Mouse (Mus musculus) gastrocnemius, adult 2 months (tissue): ENCODE data around the gene Efhd2. TPM values are rescaled to one million over a fixed set of nuclear protein-coding genes. Genes with fewer than 3 reads are reported as not detected.

ENCODE experiments used
- DNase-seq: peaks from one replicate; pipeline ENCODE4 v3.0.0; 2022
- H3K27ac ChIP-seq: fragments of 200-600 bp; 2 replicates; pipeline ENCODE4 v1.8.1; 2022; ENCODE audit warnings: mild to moderate bottlenecking
- H3K4me3 ChIP-seq: fragments of 200-600 bp; 2 replicates; pipeline ENCODE4 v1.8.1; 2022; ENCODE audit warnings: mild to moderate bottlenecking, moderate library complexity
- CTCF ChIP-seq: fragments of 200-600 bp; IDR thresholded peaks from 2 replicates; pipeline ENCODE4 v1.8.1; 2022; ENCODE audit warnings: antibody characterized with exemption, mild to moderate bottlenecking, moderate library complexity
- intact Hi-C: fragments of 180-260 bp; cut with DNase I; formaldehyde crosslinking; loops from one replicate; pipeline ENCODE4 v1.15.1; 2025
- total RNA-seq, 2 experiments: library from RNA; stranded (reverse); gene quantifications; 2 replicates each; pipeline ENCODE4 v1.2.3; 2021

Efhd2 gene
- total RNA-seq, 2 experiments from 2014 or later, result 5.2 to 6.1 TPM

DNA sequence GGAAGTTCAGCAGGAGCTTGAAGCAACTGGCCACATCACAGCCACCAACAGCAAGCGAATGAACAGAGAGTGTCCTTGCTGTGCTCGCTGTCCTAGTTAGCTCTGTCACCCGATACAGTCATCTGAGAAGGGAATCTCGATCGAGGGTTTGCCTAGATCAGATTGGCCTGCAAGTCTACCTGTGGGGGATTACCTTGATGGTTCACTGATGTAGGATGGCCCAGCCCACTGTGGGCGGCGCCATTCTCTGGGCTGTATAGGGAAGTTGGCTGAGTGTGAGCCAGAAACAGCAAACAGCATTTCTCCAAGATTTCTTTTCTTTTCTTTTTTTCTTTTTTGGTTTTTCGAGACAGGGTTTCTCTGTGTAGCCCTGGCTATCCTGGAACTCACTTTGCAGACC lies 10.2 kb downstream of the Efhd2 start:
- TF ChIP-seq CTCF, result no peak
- H3K27ac ChIP-seq, result no peak overlapping the region
- intact Hi-C loops, result no loop called here
- no peak for DNase-seq
- H3K4me3 ChIP-seq, result no peak overlapping the region

DNA sequence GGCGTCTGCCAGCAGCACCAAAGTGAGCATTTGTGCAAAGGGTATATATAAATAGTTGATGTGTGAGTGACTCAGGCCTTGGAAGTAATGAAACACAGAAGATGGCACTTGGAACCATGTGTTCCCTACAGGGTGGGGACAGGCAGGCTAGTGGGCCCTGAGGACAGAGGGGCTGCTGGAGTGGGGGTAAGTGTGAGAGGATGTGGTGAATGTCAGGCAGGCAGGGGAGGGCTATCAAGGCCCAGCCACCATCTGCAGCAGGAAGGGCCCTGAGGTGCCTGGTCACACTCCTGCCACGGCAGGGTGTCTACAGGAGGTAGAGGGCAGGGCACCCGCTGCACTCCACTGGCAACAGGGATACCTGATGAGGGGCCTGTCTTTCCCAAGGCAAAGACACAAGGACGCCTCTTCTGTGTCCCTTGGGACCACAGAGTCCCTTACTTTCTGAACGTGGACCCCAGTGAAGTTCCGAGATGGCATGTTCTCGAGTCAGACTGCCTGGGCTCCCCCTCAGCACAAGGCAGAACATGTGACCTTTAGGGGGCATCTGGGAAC lies 10.9 kb downstream of the Efhd2 start:
- Histone ChIP-seq H3K4me3 (no peak overlapping the region), H3K27ac (no peak overlapping the region)
- TF ChIP-seq CTCF, result no peak
- DNase-seq, result peak; percentile 14
- intact Hi-C loops, result no loop called here

DNA sequence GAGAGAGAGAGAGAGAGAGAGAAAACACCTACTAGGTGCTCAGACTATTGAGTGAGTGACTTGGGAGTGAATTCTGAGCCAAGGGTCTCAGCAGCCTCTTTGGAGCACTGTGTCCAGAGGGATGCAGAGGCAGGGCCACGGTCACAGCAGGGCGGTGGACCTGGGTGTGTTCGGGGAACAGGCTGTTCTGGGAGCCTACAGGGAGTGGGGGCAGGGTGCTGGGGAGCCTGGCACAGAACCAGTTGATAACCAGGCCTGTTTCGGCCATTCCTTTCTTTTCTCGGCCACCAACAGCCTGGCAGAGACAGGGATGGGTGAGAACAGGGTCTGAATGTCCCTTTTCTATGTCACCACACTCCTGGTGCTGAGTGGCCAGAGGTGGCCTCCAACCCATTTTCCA lies 11.9 kb downstream of the Efhd2 start:
- no peak overlapping the region for H3K4me3 ChIP-seq
- intact Hi-C loops, result no loop called here
- DNase-seq, result peak; percentile 12
- TF ChIP-seq CTCF, result no peak
- no peak overlapping the region for H3K27ac ChIP-seq

DNA sequence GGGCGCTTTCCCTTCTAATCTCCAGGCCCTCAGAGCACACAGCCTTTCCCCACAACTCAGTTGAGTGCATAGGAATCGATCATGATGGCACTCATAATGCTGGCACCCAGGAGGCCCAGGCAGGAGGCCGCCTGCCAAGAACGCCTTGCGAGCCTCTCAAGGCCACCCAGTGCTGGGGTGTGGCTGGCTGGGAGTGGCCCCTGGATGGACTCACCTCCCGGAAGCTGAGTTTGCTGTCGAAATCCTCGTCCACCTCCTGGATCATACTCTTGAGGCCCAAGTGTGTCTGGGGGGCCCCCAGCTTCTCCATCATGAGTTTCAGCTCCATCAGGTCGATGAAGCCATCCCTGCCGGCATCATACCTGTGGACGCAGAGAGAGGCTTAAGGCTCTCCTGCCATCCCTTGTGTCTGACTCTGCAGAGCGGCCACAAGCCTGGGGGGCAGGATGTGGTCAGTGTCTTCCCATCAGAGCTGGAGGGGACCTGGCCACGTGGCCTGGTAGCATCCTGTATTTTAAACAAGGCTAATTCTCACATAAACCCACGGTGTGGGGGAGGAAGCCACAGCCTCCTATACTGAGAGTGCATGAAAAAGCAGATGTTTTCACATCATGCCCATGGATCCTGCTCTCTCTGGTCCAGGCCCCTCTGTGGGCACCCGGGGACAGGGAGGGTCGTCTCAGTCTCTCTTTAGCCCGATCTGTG lies 13.0 kb downstream of the Efhd2 start:
- no peak overlapping the region for H3K4me3 ChIP-seq
- no peak overlapping the region for H3K27ac ChIP-seq
- TF ChIP-seq CTCF, result no peak
- DNase-seq, result no peak
- intact Hi-C loops, result no loop called here

DNA sequence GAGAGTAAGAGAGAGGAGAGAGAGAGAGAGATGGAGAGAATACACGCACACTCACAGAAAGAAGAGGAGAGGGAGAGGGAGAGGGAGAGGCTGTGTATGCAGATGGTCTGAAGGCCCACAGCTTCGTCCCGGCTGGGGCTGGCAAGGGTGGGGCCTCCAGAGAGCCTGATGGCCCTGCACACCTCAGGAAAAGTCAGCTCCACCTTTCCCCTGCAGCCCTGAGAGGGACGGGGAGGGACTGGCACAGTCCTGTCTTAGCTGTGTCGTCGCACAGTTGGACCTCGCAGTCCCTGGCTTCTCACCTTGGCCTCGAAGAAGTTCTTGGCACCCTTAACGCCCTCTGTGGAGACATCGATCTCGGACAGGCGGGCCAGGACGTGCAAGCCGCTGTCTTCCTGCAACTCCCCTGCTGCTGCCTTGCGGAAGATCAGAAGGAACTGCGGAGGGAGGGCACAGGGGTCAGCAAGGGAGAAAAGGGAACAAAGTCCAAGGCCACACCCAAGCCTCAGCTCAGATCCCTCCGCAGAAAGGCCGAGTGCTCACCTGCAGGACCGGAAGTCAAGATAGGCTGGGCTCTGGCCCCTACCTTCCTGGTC lies 14.4 kb downstream of the Efhd2 start:
- TF ChIP-seq CTCF, result no peak
- intact Hi-C loops, result no loop called here

DNA sequence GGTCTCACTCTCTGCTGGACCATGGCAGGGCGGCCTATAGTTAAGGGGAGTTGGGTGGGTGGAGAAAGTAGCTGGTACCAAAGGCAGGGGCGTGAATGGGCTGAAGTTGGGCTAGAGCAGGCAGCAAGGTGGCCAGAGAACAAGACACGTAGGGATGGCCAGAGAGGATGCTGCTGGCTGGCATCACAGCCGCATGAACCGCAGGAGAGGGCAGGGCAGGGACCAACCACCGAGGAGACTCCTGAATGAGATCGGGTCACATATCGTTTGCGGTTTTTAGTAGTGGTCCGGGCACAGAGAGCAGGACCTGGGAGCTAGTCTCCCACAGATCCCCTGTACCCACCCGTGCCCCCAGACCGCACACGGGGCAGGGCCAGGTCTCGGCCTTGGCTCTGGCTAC lies 15.4 kb downstream of the Efhd2 start:
- Histone ChIP-seq H3K27ac (no peak overlapping the region), H3K4me3 (no peak overlapping the region)
- TF ChIP-seq CTCF, result no peak
- no peak for DNase-seq
- intact Hi-C loops, result no loop called here

More for the DNA sequence above, 14.4 kb downstream of the Efhd2 start:
- Histone ChIP-seq H3K27ac (no peak overlapping the region), H3K4me3 (no peak overlapping the region)
- DNase-seq, result peak; percentile 43

DNA sequence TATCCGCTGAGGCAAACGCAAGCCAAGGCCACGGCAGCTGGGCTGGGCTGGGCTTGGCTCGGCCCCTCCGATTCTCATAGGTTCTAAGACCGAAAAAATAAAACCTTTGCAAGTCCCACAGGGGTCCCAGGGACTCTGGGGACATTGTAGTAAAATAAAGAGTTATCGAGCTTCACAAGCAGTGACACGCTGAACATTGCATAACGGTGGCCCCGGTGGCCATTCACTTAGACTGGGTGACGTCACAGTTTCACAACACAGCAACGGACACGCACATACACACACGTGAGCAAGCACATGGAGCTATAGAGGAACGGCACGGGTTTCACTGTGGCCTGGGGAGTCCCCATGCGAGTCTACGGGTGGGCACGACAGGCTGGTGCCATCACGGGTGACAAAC lies 16.2 kb downstream of the Efhd2 start:
- DNase-seq, result peak; percentile 64
- Histone ChIP-seq H3K4me3 (peak overlapping the region; percentile 63), H3K27ac (peak overlapping the region; percentile 64)
- intact Hi-C loops, result no loop called here
- no peak for TF ChIP-seq CTCF

DNA sequence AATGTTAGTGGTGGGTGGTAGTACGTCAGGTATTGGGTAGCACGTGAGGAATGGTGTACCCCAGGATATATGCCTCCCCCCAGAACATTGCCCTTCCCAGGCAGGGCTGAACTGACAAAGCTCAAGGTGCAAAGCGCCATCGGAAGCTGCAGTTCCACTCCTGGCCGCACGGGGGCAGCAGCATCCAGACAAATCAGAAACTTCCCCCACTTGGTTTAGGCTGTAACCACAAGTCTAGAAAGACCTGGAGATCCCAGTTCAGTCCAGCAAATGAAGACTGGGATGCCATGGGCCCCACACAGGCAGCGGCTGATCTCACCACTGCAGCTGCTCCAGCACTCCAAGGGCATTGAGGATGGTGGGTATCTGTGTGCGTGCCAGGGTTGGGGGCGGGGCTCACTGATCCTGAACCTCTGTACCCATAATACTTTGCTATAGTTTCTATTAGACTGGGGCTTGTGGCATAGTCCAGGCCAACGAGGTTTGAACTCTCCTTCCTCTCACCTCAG lies 17.2 kb downstream of the Efhd2 start:
- intact Hi-C loops, result loop anchor here (1.0 kb wide), 1 partner anchor 101 kb away; no protein-coding TSS in a partner anchor
- Histone ChIP-seq H3K27ac (peak overlapping the region; percentile 64), H3K4me3 (peak overlapping the region; percentile 49)
- DNase-seq, result peak; percentile 80
- TF ChIP-seq CTCF, result peak; percentile 99

DNA sequence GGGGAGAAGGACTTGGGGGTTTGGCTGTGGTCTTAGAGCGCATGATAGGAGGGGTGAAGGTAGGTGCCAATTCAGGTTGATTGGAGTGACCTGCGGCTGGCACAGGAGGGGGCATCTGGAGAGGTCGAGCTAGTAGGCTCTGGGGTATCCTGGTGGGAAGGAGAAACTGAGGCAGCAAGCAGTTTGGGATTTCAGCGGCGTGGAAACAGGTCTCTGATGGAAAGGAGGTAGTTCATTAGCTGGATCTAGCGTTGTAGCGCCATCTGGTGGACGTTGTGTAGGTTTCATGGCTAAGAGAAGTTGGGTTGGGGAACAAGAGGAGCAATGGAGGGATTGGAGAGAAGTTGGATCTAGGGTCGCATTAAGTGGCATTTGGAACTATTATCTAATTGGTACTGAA lies 21.3 kb downstream of the Efhd2 start:
- intact Hi-C loops, result loop anchor here (2.0 kb wide), 2 partner anchors 43 to 235 kb away; partner anchors contain the start of gene Tmem82
- H3K4me3 ChIP-seq, result no peak overlapping the region
- DNase-seq, result peak; percentile 65
- TF ChIP-seq CTCF, result peak; percentile 75
- no peak overlapping the region for H3K27ac ChIP-seq

DNA sequence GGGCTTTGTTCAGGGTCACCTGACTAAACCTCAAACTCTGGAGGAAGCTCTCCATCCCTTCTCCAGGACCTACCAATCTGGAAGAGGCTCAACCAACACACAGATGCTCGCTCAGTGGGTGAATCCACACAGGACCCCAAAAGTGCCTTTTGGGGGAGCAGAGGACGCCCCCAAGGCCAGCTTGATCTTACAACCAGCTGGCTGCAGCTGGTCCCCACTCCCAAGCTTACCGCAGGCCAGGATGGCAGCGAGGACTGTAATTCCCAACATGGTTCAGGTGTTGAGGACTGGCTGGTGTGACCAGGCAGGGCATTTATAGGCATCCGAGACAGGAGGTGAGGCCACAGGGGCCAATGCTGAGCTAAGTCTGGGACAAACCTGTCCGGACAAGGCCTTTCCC lies 28.7 kb downstream of the Efhd2 start, which contains the start of gene Ctrc:
Gene Ctrc (minus strand): TSS at position 361 of the 400 bp plus-strand sequence.
- Histone ChIP-seq H3K4me3 (no peak within 1 kb of the TSS), H3K27ac (no peak within 1 kb of the TSS)
- no peak for DNase-seq
- intact Hi-C loops, result loop anchor here (10.0 kb wide), 1 partner anchor 461 kb away; no protein-coding TSS in a partner anchor
- no peak for TF ChIP-seq CTCF

DNA sequence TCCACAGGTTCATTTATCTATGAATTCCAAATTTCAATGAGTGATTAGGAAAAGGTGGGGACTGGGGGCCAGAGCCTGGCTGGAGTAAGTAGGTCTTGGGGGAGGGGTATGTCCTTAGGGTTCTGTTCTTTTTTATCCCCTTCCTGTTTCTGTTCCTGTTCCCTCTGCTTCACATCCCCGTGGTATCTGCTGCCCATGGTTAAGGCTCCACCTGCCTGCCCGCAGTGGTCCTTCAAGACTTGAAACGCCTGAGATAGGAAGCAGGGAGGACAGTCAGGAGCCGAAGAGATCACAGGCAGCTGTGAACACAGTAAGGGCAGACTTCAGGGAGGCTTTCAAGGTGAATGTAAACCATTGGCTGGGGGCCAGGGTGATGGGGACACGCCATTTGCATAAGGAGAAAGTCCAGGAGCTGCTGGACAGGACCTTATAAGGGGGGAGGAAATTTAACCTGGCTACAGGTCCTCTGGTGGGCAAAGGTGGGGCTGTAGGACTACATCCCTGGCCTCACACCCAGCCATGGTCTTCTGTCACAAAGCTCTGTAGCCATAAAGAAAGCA lies 40.1 kb downstream of the Efhd2 start:
- Histone ChIP-seq H3K4me3 (no peak overlapping the region), H3K27ac (no peak overlapping the region)
- TF ChIP-seq CTCF, result no peak
- DNase-seq, result no peak
- intact Hi-C loops, result no loop called here

DNA sequence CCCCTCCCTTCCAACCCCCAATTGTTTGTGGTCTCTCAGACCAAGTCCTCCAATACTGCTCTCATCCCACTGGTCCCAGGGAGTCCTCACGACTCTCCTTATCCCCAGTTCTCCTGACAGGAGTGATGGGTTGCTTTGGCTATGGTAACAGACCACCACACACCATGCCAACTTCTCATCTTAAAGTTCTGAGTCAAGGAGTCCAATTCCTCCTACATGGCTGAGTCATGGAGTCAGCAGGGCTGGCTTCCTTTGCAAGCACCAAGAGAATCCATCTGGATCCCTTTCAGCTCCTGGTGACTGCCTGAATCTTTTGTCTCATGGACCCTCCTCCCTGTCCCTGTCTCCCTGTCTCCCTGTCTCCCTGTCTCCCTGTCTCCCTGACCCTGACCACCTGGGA lies 40.8 kb downstream of the Efhd2 start:
- intact Hi-C loops, result no loop called here
- TF ChIP-seq CTCF, result no peak
- Histone ChIP-seq H3K27ac (no peak overlapping the region), H3K4me3 (no peak overlapping the region)
- no peak for DNase-seq

DNA sequence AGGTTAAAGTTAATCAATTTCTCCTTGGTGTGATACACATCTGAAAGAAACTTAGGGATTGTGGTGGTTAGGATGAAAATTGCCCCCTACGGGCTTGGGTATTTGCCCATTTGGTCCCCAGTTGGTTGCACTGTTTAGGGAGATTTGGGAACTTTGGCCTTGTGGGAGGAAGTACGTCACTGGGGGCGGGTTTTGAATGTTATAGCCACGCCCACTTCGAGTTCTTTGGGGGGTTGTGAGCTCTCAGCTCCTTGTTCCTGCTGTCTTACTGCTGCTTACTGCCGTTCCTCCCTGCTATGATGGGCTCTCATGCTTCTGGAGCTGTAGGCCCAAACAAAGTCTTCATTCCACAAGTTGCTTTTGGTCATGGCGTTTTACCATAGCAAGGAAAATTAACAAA lies 43.4 kb downstream of the Efhd2 start:
- TF ChIP-seq CTCF, result no peak
- no peak overlapping the region for H3K4me3 ChIP-seq
- no peak overlapping the region for H3K27ac ChIP-seq
- DNase-seq, result no peak
- intact Hi-C loops, result no loop called here
